Mouse (Mus musculus) megakaryocyte, adult 5-6 weeks (primary cell): ENCODE measurements at regions not wholly inside any gene's neighbourhood (a gene's known extent, or its start where the extent isn't known, plus 50 kb on each side); places are given as distances from the start of the nearest gene placed in this dataset.
A peak's percentile ranks its signal among the peaks of the same experiment; 100 is the strongest.

Experiments
- ATAC-seq: 2 replicates; pipeline ENCODE4 v1.8.0; 2016; ENCODE audit warnings: mild to moderate bottlenecking, inconsistent platforms; ENCODE audit not compliant: poor library complexity, severe bottlenecking

- ATAC-seq, result no peak
These were observed 602.9 kb upstream of the Arid1b start for GRCm38 (mm10) chr17:4391210-4391609.

DNA sequence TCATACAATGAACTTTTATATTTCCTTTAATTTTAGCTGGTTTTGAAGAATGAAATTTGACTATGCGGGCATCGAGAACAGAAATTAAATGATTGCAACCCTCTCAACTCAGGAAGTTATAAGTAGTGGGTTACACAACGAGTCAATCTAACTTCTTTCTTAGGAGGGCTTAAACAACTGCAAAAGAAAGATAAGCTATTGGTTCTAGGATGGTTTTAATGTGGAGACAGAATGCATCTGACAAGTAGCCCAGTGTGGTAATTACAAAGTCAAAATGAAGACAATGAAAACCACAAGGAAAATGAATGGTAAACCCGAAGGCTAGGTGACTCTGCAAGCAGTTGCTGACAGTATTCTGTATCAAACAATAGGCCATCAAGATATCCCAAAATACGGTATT is 598.0 kb upstream of the Arid1b start:
- ATAC-seq, result no peak

- no peak for ATAC-seq
These were observed 576.4 kb upstream of the Arid1b start for GRCm38 (mm10) chr17:4417686-4418085.

DNA sequence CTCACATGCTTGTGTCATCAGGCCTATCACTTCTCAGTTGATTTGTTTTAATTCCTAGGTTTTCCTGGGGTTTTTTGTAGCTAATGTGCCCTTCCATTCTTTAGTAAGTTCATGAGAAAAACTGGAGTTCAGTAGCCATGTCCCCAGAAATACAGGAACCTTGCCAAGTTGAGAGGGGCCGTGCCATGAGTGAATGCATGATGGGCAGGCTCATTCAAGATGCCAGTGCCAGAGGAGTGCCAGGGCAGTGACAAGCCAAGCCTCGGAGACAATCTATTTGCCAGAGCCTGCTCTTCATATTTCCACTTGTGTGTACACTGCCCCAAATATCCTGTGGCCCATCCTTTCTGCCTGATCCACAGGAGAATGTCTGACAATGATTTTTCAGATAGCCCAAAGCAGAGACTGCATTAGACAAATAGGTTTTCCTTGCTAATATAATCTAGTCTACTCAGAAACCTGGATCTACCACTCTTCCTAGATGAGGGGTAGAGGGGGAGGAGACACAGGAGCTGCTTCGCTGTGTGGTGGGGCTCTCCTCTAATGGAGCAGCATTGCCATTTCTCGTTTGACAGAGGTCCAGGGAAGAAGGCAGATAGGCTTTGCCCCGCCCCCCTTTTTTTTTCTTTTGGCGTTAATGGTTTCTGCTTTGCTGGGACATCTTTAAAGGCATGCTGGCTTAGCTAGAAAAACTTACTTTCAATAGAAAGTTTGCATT is 569.5 kb upstream of the Arid1b start:
- ATAC-seq, result no peak

DNA sequence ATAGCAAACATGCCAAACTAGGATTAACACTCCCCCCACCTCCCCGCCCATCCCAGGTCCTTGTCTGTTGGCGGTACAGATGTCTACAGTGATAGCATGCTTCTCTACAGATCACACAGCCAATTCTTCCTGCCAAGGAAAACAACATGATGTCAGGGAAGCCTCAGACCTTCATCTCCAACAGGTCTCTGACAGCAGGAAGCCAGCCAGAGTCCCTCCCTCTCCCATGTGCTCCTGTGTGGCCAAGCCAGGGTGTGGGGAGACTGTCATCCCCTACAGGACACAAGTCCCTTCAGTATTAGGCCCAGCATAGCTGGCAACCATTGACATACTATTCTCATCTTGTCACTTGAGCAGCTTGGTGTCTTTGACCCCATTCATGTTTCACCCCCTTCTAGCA is 568.8 kb upstream of the Arid1b start:
- ATAC-seq, result no peak

- no peak for ATAC-seq
These were observed 565.1 kb upstream of the Arid1b start for GRCm38 (mm10) chr17:4429036-4429435.

- ATAC-seq, result peak; percentile 70
These were observed 548.5 kb upstream of the Arid1b start for GRCm38 (mm10) chr17:4445606-4446005.

GRCm38 (mm10) chr17:4457491-4457890 is 536.6 kb upstream of the Arid1b start:
- ATAC-seq, result no peak

- ATAC-seq, result no peak
These were observed 532.6 kb upstream of the Arid1b start for GRCm38 (mm10) chr17:4461541-4461940.

- ATAC-seq, result no peak
These were observed 529.7 kb upstream of the Arid1b start for GRCm38 (mm10) chr17:4464286-4464880.

DNA sequence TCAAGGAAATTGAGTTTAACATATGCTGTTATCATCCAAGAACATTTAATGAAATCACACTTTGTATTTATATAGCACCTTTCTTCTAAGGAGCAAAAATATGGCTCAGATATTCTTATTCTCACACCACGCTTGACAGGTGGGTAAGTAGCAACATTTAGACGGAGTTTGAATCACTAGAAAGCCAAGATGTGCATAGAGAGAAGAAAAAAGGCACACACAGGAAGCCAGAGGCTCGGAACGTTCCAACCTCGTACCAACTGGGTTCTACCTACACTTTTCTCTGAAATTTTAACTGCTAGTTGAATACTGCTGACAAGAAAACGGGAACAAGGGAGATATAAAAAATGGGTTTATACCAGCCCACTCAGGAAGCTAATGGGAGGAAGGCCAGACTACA is 528.4 kb upstream of the Arid1b start:
- ATAC-seq, result no peak

GRCm38 (mm10) chr17:4472412-4472811 is 521.7 kb upstream of the Arid1b start:
- no peak for ATAC-seq

DNA sequence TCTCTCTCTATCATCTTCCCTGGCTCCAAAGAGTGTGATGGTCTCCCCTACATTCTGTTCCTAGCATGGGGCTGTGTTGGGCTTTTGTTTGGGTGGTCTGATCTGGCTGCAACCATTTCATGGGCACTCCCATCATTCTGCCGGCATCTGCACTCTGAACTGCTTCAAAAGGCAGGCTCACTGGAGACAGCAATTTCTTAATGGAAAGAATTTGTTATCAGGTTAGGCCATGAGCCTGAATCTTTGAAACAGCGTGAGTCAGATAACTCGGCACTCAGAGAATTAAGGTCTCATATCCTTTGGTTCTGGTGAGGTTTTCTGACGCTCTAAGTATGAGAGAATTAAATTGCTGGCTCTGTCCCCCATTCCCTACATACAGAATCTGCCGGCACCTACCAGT is 519.8 kb upstream of the Arid1b start:
- ATAC-seq, result no peak

DNA sequence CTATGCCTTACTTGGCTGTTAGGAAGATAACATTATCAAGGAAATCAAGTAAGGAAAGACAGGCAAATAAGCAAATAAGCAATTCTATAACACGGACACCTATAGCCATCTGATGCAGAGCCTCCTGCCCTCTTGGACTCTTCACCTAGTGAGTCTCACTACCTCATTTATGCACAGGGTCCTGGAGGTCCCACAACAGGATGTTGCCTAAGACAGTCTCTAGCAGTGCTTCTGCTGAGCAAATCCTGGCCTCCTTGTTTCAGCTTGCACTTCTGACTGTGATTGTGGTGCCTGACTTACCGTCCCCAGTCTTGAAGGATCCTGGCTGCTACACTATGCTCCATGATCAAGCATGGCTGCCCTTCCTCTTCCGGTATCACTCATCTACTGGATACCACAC is 518.5 kb upstream of the Arid1b start:
- ATAC-seq, result no peak

DNA sequence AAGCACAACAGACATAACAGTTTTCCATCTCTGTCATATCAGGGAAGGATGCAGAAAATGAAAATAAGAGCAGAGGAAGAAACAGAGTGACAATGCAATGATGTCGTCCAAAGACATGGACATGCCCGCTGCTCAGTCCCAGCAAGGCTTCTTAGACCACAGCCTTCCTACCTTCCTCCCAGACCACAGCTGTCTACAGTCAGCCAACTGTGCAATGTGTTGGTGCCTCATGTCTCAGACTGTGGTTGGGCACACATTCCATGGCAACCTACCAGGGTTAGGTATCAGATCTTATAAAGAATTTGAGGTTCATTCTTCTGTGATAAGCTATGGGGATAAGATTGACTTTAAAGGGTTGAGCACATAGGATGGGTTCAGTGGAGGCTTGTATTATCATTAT is 499.7 kb upstream of the Arid1b start:
- no peak for ATAC-seq

DNA sequence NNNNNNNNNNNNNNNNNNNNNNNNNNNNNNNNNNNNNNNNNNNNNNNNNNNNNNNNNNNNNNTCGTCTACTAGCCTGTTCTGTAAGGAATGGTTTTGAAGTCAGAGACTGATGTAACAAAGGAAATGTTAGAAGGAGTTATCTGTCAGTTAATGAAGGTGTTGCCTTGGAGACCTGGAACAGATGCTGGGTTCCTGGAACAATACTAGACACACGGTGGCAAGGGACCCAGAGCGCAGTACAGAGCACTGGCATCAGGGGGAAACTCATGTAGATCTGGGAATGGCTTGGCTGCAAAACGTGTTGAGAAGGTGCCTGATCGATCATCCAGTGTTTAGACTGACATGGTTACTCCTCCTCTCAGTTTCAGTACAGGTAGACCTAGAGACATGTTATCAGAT is 493.6 kb upstream of the Arid1b start:
- no peak for ATAC-seq

GRCm38 (mm10) chr17:4501029-4501428 is 493.1 kb upstream of the Arid1b start:
- ATAC-seq, result no peak

GRCm38 (mm10) chr17:4504951-4505350 is 489.2 kb upstream of the Arid1b start:
- ATAC-seq, result no peak

DNA sequence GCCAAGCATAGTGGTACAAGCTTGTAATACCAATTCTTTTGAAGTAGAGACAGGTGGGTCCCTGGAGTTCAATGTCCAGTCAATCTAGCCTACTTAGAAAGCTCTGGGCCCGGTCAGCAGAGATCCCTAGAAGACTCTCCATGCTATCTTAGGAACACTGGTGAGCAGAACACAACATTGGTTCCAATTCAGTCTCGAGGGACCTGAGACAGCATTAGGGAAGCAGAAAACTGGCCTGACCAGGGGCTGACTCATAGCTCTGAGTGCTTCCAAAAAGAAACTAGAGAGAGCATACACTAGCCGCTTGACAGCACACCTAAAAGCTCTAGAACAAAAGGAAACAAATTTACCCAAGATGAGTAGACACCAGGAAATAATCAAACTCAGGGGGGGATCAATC is 484.6 kb upstream of the Arid1b start:
- no peak for ATAC-seq

DNA sequence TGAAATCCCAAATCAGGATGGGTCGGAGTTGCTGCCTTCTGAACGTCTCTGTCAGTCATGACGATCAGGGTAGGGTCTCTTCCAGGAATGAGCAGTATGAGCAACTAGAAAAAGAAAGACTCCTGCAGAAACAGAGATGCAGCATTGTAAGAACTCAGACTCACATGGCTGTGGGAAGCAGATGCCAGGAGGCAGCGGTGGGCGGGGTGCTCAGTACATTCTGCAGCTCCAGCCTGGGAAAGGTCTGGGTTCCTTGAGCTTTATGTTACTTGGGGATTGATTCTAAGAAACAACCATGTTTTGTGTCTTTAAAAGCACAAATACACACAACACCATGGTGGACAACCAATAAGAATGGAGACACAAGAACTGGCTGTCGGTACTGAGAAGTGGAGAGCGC is 478.0 kb upstream of the Arid1b start:
- ATAC-seq, result no peak

DNA sequence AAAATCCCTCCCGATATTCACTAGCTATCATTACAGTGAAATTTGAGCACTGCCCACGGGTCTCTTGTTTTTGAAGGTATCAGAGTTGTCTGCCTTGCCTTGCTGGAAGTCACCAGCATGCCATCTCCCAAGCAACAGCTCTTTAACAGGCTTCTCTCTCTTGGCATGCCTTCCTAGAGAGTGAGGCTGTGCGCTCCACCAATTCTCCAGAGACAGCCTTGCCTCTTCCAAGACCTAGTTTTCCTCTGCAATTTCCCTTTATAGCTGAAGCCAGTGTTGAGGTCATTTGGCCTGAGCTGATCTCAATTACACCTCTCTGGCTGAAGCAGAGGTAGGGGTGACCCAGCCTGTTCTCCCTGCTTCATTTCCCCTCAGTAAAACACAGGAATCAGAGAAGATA is 477.3 kb upstream of the Arid1b start:
- ATAC-seq, result no peak

DNA sequence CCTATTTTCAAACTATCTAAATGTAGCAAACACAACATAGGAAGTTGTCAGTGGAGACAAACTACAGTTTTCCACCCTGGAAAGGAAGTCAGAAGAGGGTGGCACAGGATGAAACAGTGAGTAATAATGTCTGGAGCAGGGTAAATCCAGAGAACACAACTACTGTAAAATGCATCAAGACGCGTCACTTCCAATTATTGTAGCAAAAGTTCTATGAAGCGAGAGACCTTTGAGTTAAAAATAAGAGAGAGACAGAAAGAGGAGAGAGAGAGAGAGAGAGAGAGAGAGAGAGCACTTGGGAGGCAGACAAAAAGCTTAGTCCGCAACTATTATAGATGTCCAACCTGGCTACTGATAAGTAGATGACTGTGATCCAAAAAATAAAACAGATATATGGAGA is 473.1 kb upstream of the Arid1b start:
- ATAC-seq, result no peak

- ATAC-seq, result no peak
These were observed 467.7 kb upstream of the Arid1b start for GRCm38 (mm10) chr17:4526466-4526865.
